Mouse (Mus musculus) cortical plate, adult 2 months (tissue): ENCODE data around the gene Dab1.

Experiments used
- CTCF ChIP-seq: fragments of 200-500 bp; IDR thresholded peaks from 2 replicates; pipeline ENCODE4 v1.5.1; 2011; ENCODE audit warnings: mild to moderate bottlenecking, control low read depth, low read length; ENCODE audit not compliant: insufficient read depth; ENCODE audit errors: extremely low read depth
- POLR2A ChIP-seq: fragments of 200-500 bp; IDR thresholded peaks from 2 replicates; pipeline ENCODE4 v1.6.1; 2011; ENCODE audit warnings: mild to moderate bottlenecking, low read length, control low read depth; ENCODE audit not compliant: insufficient read depth; ENCODE audit errors: extremely low read depth

GRCm38 (mm10) chr4:104077771-104078170, 458.6 kb downstream of the Dab1 start:
- TF ChIP-seq CTCF, result no peak
- no peak for TF ChIP-seq POLR2A
